Mouse (Mus musculus): Measurements from ENCODE around the gene Poc1b.

Gene Poc1b

GRCm38 (mm10) chr10:99188656-99189603 lies 82.1 kb downstream of the Poc1b start:
- in situ Hi-C loops (cut with MboI, MseI): loop anchor here (25.0 kb wide), 2 partner anchors 198 to 273 kb away; no protein-coding TSS in a partner anchor

- in situ Hi-C loops (cut with MboI, MseI): loop anchor here (5.0 to 25.0 kb wide), 4 partner anchors 54 to 387 kb away; no protein-coding TSS in a partner anchor
Observed at GRCm38 (mm10) chr10:99190798-99191197, 84.0 kb downstream of the Poc1b start.

GRCm38 (mm10) chr10:99194451-99195055 lies 87.7 kb downstream of the Poc1b start:
- in situ Hi-C loops (cut with MboI, MseI): loop anchor here (5.0 to 25.0 kb wide), 5 partner anchors 50 to 383 kb away; partner anchors contain the start of gene Dusp6

GRCm38 (mm10) chr10:99196556-99196955 lies 89.7 kb downstream of the Poc1b start:
- in situ Hi-C loops (cut with MboI, MseI): loop anchor here (5.0 to 25.0 kb wide), 4 partner anchors 48 to 266 kb away; partner anchors contain the start of gene Dusp6

GRCm38 (mm10) chr10:99197125-99197524 lies 90.3 kb downstream of the Poc1b start:
- in situ Hi-C loops (cut with MboI, MseI): loop anchor here (5.0 to 25.0 kb wide), 4 partner anchors 48 to 265 kb away; partner anchors contain the start of gene Dusp6

- in situ Hi-C loops (cut with MboI, MseI): loop anchor here (5.0 to 25.0 kb wide), 4 partner anchors 47 to 265 kb away; partner anchors contain the start of gene Dusp6
Observed at GRCm38 (mm10) chr10:99197607-99198305, 90.9 kb downstream of the Poc1b start.

- in situ Hi-C loops (cut with MboI, MseI): loop anchor here (5.0 to 25.0 kb wide), 4 partner anchors 46 to 263 kb away; partner anchors contain the start of gene Dusp6
Observed at GRCm38 (mm10) chr10:99198946-99199345, 92.1 kb downstream of the Poc1b start.

- in situ Hi-C loops (cut with MboI, MseI): no loop called here
Observed at GRCm38 (mm10) chr10:99200944-99201343, 94.1 kb downstream of the Poc1b start.

GRCm38 (mm10) chr10:99201786-99202185 lies 95.0 kb downstream of the Poc1b start:
- in situ Hi-C loops (cut with MboI, MseI): no loop called here

- in situ Hi-C loops (cut with MboI, MseI): no loop called here
Observed at GRCm38 (mm10) chr10:99202363-99202762, 95.5 kb downstream of the Poc1b start.

- in situ Hi-C loops (cut with MboI, MseI): no loop called here
Observed at GRCm38 (mm10) chr10:99203163-99203562, 96.3 kb downstream of the Poc1b start.

- in situ Hi-C loops (cut with MboI, MseI): no loop called here
Observed at GRCm38 (mm10) chr10:99203577-99204487, 97.0 kb downstream of the Poc1b start.

GRCm38 (mm10) chr10:99204553-99204952 lies 97.7 kb downstream of the Poc1b start:
- in situ Hi-C loops (cut with MboI, MseI): no loop called here

GRCm38 (mm10) chr10:99207121-99207520 lies 100.3 kb downstream of the Poc1b start:
- in situ Hi-C loops (cut with MboI, MseI): no loop called here

- in situ Hi-C loops (cut with MboI, MseI): no loop called here
Observed at GRCm38 (mm10) chr10:99209146-99209800, 102.4 kb downstream of the Poc1b start.

- in situ Hi-C loops (cut with MboI, MseI): no loop called here
Observed at GRCm38 (mm10) chr10:99211021-99211420, 104.2 kb downstream of the Poc1b start.

- in situ Hi-C loops (cut with MboI, MseI): no loop called here
Observed at GRCm38 (mm10) chr10:99211503-99212265, 104.8 kb downstream of the Poc1b start.

- in situ Hi-C loops (cut with MboI, MseI): no loop called here
Observed at GRCm38 (mm10) chr10:99214421-99215299, 107.8 kb downstream of the Poc1b start.

All from T-helper 2 cell (primary cell).